Mouse (Mus musculus): ENCODE data around the gene Sort1.
"Not testable (repeated sequence)": the region's sequence is repeated elsewhere in the genome, so short reads cannot be mapped to it uniquely, and the experiment has no call there.

Gene Sort1

GRCm38 (mm10) chr3:108283781-108284601 is at the start of gene Sort1:
Gene Sort1, plus strand, starts transcription at chr3:108284082.
- peak; percentile 52 for DNase-seq (ENCODE audit: low read depth, low spot score)

GRCm38 (mm10) chr3:108237474-108238102 is 46.3 kb upstream of the Sort1 start:
- DNase-seq (ENCODE audit: low read depth, low spot score): not testable (repeated sequence)

GRCm38 (mm10) chr3:108241243-108241839 is 42.5 kb upstream of the Sort1 start:
- no peak for DNase-seq (ENCODE audit: low read depth, low spot score)

DNA sequence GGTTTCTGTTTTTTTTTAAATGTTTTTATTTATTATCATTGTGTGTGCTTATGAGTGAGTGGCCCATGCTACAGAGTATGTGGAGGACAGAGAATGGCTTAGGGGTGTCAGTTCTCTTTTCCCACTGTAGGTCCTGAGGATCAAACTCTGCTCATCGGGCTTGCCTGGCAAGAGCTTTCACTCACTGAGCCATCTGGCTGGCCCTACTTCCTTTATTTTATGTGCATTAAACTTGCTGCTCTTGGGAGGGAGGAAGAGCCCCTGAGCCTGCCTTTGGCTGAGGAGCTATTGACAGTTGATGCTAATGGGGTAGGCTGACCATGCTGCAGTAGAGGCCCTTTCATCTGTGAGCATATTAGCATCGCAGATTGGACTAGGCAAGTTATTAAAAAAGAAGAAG is 37.0 kb upstream of the Sort1 start:
- DNase-seq (ENCODE audit: low read depth, low spot score): no peak

- DNase-seq (ENCODE audit: low read depth, low spot score): peak; percentile 98
These were observed 26.9 kb upstream of the Sort1 start, which contains the start of gene Psma5 for GRCm38 (mm10) chr3:108256719-108257637. Gene Psma5, plus strand, starts transcription at chr3:108256926.

DNA sequence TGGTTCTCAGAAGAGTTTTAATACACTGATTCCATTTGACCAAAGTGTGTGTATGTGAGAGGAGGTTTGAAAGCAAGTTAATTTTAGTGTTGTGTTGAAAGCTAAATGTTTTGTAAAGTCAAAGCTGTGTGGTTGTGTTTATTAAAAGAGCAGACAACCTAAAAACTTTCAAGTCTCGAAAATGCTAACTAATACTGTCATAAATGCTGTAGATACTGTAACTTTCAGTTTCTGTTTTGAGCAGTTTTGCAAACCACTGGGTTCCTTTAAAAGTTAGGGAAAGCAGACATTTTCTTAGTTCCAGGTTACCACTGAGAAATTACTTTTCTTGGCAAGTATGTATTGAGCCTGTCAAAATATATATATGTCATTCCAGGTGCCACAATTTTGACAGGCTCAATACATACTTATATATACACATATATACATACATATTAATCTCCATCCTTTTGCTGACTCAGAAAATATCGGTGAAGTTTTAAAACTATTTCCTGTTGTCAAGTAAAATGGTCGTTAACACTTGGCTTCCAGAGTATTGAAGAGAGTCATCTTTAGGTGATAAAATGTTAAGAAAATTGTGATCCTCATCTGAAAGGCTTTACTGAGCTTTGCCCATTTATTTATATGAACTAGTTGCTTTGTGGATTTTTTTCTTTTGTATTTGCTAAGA is 25.9 kb upstream of the Sort1 start:
- DNase-seq (ENCODE audit: low read depth, low spot score): no peak

GRCm38 (mm10) chr3:108259319-108259718 is 24.6 kb upstream of the Sort1 start:
- DNase-seq (ENCODE audit: low read depth, low spot score): no peak

- DNase-seq (ENCODE audit: low read depth, low spot score): not testable (repeated sequence)
These were observed 4.4 kb upstream of the Sort1 start for GRCm38 (mm10) chr3:108279495-108279894.

DNA sequence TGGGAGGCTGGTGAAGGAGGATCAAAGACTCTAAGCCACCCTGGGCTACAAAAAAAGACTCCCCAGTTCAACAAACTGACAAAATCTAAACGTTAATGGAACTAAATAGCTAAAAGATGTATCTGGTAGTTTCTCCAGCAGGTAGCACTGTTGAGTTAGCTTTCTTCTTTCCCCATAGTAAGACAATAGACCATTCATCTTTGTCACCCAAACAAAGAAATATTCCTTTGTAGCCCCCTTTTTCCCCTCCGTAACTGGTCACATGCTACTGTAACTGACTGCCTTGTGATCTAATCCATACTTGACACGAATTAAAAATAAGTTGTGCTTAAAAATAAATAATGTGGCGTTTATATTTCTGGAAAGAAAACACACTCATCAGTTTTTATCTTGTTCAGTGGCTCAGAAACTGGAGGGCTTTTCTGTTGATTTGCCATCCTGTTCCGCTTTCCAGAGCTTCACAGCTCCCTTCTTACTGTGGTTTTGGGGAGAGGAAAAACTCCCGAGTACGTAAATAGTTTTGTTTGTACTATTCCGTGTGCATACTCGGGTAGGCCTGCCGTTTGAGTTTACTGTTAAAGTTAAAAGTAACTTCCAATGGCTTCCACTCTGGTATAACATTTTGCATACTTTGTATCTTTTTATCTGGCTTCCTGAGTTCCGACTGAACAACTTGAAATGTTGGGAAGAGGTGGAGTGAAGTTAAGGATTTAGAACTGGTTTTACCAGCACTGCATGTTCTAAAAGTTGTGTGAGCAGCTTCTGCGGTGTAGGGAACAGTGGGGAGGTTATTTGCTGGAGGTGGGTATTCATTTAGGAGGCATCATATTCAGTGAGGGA is 1.3 kb upstream of the Sort1 start:
- DNase-seq (ENCODE audit: low read depth, low spot score): no peak

DNA sequence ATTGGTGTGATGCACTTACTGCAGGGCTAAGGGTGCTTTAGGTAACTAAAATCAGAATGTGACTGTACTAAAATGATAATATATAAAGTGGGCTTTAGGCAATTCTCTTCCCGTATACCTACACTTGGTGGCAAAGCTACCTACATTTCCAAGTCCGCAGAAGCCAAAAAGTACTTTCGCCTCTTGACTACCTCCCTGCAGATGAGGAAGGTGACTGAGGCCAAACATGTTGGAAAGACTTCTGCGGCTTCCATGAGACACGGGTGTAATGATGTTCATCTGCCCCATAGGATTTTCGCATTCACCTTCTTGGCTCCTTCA is 681 bp upstream of the Sort1 start:
- no peak for DNase-seq (ENCODE audit: low read depth, low spot score)

DNA sequence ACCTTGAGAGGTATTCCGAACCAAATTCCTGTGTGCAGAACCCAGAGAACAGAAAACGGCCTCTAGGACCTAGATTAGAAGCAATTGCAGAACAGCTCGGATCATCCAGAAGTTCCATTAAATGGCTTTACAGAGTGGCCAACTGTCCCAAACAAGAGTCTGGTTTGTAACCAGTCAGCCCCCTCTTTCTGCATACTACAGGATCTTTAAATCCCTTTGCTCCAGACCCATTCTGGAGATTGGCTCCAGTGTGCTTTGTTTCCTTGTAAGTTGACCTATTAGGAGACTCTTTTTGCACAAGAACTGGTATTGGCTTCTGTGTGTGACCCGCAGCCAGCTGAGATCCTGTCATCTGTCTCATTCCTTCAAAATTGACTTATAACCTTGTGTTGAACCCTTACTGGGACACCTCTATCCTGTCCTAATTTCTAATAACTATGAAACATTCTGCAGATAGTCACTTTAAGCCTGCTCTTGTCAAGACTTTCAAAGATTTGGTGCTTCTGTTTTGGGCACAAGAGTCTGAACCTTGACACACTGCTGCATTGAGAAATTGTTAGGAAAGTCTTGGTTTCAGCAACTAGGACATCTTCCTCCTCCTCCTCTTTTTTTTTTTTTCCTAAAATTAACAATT is 1.3 kb downstream of the Sort1 start:
- DNase-seq (ENCODE audit: low read depth, low spot score): no peak

DNA sequence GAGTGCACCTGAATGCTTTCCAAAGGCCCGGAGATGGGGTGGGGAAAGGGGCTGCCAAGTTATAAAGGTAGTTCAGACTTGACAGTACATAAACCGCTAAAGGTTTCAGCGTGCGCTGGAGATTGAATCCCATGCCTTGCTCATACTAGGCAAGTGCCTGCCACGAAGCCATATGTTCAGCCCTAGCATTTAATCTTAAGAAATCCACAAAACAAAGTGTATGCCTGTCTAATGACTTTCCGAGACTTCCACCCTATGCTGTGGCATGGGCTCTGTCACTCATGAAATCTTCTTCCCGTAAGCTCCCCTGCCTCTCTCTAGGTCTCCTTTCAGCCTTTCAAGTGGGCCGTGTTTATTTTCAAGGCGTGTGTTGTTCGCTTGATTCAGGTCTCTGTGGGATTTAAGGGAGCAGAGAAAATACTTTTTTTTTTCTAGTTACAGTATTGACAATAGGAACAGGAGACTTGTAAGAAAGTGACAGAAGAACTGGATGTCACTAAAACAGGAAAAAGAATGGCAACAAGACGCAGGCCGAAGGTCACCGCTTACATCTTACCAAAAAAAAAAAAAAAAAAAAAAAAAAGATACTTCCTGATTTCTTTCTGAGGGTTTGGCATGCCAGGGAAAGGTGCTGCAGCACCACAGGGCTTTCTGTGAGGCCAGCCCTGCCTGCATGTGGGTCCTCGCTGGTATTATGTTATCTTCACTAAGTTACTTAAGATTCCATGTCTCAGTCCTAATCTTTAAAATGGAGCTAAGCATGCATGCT is 3.0 kb downstream of the Sort1 start:
- no peak for DNase-seq (ENCODE audit: low read depth, low spot score)

DNA sequence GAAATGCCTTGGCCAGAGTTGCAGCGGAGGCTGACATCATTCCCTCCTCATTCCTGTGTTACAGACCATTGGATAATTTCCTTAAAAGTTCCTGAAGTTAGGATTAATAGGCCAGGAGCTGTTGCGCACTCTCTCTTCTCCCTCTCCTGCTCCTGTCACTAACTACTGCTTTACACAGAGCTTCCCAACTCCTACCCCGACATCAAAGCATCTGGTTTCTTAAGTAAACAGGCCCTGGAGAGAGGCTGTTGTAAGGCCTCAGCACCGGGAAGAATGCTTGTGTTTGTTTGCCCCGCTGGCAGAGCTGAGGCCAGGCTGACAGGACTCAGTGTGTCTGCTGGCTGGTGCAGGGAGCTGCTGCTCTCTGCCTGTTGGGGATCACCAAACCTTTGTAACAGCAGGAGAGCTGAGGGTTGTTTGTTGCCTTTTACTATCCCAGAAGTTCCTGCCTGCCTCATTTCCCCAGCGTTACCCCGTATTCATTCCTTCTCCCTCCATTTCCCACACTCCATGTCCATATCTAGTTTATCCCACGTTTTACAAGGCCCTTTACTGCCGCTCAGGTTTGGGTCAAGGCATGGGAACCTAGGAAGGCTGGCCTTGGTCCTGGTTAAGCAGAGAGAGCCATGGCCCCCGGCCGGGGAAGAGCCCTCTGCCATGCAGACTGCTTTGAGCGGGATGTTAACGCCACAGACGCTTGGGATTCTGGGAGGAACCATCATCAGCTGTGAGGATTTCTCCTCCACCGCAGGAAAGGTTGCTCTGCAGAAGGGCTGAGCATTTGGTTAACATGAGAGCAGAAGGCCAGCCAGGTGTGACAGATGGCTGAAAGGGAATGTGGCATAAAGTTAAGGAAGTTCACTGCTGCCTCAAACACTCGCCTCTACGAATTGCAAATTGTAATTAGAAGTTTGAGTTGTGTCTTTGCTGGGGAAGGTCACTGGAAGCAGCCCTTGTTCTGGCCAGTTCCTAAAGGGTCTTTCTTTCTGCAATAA is 4.2 kb downstream of the Sort1 start:
- DNase-seq (ENCODE audit: low read depth, low spot score): no peak

DNA sequence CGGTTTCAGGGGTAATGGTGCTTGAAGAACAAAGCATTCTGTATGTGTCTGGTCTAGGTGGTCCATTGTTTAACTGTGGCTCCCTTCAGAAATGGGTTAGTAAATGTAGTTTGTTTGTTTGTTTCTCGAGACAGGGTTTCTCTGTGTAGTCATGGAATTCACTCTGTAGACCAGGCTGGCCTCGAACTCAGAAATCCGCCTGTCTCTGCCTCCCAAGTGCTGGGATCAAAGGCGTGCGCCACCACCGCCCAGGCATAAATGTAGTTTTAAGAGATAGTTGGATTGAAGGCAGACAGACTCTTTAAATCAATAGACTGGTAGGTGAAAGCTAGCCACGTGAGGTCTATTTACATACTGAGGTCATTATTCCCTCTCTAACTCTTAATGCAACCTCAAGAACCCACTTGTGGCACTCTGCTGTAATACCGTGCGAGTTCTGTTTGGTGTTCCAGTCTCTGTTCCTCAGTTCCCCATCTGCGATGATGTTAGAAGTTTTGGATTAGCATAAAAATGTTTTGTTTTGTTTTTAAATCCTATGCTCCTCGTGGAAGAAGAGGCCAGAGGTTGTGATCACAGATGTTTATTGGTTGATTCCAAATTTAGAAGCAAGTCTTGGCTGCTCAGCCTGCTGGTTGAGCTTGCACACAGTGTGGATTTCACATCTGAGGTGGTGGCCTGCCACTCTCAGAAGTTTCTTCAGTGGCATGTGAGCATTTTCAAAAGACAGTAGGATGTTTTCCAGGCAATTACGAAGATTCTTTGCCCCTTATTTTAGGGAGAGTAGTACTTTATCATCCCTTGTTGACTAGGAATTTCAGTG is 5.6 kb downstream of the Sort1 start:
- no peak for DNase-seq (ENCODE audit: low read depth, low spot score)

DNA sequence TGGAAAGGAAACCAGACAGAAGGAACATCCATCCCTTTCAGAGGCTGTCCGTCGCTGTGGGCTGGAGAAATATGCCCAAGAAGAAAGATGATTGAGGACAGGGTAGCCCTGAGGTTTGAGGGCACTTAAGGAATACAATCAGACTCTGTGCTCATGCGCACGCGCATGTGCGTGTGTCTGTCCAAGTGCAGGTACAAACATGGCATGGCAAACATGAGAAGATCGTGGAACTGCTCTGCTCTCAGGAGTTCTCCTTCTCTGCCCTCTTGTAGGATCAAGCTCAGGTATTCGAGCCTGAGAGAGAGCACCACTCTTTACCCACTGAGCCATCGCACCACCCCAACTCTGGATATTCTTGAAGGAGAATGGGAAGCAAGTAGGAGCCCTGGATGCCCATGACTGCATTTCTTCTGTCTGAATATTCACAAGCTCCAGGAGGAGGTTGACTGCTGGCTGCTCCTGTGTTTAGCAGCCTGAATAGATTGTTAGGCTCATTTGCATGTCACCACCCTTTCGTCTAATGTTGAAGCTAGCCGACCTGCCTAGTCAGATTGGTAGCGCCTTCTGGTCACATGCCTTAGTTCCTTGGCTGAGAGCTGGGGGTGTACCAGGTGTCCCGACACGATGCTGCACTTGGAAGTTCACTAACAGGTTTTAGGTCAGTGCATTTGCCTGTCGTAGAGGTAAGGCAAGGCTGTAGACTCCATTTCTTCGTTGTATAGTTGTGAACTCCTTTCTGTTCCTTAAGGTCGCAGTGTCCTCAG is 7.3 kb downstream of the Sort1 start:
- DNase-seq (ENCODE audit: low read depth, low spot score): no peak

GRCm38 (mm10) chr3:108294398-108294797 is 10.5 kb downstream of the Sort1 start:
- DNase-seq (ENCODE audit: low read depth, low spot score): no peak

Data from WW6 (cell line).